Mouse (Mus musculus) T-helper 17 cell (primary cell): ENCODE measurements around the gene Mipol1.

Source experiments
- in situ Hi-C, 2 experiments: fragments of 300-600 bp; cut with MboI, MseI; formaldehyde crosslinking; loops; 1 replicate in 1 of 2; 2 replicates in 1 of 2; pipeline ENCODE4 v1.15.1; 2025; ENCODE audit warnings: high pct_unique_total_duplicates in 2 of 2

Gene Mipol1

DNA sequence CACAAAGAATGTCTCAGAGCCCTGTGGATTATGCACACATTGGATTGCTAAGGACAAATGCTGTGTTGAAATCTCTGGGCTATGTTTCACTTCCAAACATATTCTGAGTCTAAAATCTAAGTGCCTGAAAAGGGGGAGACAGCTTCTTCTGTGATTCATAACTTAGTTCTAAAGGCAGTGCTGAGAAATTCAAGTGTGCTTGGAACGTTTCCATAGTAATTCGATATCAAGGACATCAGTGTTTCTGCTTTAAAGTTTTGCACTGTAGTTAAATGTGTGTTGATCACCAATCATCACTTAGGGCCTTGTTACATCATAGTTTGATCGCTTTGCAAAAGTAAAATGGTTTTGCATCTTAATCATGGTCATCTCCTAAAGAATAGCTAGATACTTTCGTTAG, 279.5 kb downstream of the Mipol1 start:
- in situ Hi-C loops, result no loop called here

DNA sequence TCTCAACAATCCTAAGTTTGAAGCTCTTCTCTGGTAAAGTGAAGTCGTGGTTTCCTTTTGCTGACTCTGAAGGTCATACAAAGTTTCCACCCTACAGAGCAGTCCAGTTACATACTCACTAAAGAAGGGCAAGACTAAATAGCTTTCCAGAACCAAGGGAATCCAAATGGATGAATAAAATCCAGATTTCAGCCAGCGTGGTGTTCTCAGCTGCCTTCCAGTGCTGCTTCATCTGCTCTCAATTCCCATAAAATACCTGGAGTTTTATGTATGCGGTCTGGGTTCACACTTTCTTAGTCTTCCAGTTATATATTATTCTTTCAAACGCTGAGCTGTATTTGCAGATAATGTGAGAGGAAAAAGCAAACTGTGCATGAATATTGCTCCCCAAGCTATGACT, 280.9 kb downstream of the Mipol1 start:
- in situ Hi-C loops, result no loop called here

DNA sequence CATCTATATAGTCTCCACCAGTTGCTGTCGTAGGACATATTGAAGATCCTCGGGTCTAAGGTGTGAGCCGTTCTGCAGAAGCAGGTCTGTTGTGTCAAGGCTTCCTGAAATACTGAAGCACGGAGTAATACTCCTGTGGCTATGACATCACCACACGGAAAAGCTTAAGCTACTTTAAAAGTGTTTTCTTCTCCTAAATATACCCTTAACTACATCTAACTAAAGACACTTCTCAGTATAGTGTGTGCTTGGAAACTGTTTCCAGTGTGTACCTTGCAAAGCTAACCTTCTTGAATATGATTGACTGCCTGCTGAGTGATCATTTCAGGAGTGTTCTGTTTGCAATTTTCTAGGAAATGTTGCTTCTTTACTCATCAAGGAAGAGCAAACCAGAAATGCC, 281.3 kb downstream of the Mipol1 start:
- in situ Hi-C loops, result no loop called here

DNA sequence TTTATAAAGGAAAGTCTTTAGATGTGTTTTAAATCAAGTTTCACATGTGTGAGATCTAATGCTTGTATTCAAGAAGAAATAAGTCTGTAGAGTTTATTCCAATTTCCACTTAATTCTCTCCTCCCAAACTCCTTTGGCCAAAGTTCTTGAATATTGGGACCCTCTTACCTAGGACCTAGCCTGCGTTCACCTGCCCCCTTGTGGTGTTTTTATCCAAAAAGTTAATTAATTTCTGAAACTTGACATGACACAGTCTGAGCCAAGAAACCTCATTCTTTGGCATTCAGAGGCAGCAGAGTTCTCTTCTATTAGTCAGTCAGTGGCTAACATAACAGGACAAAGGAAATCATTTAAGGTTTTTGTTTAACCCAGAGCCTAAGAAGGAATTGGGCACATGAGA, 284.3 kb downstream of the Mipol1 start:
- in situ Hi-C loops, result no loop called here

DNA sequence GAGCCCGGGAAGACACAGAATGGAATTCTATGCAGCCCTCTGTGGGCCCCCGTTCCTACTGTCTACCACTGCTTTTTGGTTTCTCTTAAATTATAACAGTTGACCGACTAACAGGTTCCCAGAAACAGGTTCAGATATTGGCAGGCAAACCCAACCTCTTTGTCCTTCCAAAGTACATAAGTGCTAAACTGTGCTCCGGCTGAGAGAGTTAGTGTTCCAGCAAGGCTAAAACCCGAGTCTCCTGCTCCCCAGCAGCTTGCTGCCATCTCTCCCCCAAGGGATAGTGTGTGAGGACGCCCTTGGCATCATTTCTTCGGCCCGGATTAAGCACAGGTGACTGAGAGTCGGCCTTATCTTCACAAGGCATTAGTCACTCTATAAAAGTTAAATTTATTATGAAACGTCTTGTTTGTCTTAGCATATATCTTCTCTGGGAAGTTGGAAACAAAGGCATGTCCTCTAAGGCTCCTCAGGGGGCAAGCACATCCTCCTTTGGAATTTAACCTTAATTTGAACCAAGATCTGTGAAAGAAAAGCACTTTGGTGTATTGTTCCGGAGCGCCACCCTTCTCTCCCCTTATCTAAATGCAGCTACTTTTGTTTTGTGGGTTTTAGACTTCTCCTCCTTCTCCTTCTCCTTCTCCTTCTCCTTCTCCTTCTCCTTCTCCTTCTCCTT, 285.6 kb downstream of the Mipol1 start:
- in situ Hi-C loops, result no loop called here

DNA sequence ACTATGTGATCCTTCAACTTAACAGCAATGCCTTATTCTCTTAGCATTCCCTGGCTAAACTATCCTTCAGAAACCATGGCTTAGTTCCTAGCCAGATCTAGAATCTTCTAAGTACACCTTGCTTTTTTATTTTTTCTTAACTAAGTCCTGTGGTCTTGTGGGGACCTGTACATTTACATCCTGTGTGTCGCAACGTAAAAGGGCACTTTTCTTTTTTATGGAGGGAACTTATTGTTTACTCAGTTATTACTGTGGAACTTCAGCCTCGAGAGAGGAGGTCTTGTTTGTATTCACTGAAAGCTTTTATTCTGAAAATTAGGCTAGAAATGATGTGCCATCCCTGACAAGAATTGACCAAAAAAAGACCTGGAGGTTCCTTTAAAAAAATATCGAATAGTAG, 298.1 kb downstream of the Mipol1 start:
- in situ Hi-C loops, result loop anchor here (25.0 kb wide), 3 partner anchors 266 to 1684 kb away; partner anchors contain the start of genes Fbxo33 (in 2 of the 2) and Pax9 (in 1 of the 2)

DNA sequence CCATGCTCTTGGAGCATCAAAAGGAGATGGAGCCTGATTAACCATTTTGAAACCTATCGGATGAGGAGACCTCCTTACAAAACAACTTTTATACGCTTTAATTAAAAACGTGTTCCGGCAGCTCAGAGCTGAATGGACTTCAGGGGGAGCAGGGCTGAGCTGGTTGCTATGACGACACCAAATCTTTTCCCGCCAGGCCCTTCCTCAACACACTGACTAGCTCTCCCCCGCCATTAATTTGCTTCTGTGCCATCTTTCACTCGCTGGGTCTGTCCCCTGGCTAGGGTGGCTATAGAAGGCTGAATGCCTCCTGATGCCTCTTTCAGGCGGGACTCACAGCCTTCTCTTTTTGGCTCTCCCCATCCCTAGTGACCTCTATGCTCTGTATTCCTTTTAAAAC, 300.2 kb downstream of the Mipol1 start:
- in situ Hi-C loops, result loop anchor here (10.0 to 25.0 kb wide), 4 partner anchors 246 to 1682 kb away; partner anchors contain the start of genes Fbxo33 (in 2 of the 2) and Pax9 (in 1 of the 2)

DNA sequence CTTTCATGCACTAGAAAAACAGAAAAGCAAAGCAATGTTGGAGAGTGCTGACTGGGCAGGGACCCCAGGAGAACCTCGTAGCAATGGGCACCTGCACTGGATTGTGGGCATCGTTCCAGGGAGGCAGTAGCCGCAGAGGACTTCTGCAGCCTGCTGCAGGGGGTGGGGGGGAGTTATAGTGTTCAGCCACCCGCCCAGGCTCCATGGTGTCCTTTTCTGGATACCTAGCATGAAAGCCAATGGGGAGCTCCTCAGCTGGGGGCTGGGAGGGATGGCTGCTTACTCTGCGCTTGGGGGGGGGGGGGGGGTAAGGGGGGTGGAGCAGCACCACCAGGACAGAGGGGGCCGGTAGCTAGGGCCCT, 304.3 kb downstream of the Mipol1 start:
- in situ Hi-C loops, result loop anchor here (10.0 to 25.0 kb wide), 4 partner anchors 250 to 1678 kb away; partner anchors contain the start of genes Fbxo33 (in 2 of the 2) and Pax9 (in 1 of the 2)

DNA sequence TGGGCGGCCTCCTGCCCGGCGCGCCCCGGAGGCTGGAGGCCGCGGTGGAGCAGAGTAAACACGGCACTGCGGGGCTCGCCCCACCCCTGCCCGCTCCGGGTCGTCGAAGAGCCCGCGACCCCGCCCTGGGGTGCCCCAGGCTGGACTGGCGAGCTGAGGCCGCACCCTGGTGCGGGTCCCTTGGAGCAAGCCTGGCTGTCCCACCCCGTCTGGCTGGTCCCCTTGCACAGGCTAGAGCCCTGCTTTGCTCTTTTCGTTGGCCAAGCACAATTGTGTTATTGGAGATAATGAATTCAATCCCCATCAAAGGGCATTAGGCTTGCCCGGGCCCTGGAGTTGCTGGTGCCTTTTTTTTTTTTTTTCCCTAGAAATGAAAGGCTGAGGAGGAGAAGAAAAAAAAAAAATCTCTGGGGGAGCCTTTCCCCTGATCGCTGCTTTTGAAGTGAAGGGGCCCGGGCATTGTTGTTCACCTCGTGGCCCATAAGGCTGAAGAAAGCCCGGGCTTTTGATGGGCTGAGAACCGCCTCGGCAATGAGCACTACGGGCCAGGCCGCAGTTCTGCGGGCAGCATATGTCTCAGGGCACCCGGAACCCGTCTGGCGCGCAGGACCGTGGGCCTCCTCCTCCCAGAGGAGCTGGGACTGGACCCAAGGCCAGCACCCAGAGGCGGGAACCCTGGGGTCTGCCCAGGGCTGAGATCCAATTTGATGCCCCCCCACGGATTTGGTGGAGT, 304.8 kb downstream of the Mipol1 start:
- in situ Hi-C loops, result loop anchor here (10.0 to 25.0 kb wide), 4 partner anchors 250 to 1677 kb away; partner anchors contain the start of genes Fbxo33 (in 2 of the 2) and Pax9 (in 1 of the 2)

DNA sequence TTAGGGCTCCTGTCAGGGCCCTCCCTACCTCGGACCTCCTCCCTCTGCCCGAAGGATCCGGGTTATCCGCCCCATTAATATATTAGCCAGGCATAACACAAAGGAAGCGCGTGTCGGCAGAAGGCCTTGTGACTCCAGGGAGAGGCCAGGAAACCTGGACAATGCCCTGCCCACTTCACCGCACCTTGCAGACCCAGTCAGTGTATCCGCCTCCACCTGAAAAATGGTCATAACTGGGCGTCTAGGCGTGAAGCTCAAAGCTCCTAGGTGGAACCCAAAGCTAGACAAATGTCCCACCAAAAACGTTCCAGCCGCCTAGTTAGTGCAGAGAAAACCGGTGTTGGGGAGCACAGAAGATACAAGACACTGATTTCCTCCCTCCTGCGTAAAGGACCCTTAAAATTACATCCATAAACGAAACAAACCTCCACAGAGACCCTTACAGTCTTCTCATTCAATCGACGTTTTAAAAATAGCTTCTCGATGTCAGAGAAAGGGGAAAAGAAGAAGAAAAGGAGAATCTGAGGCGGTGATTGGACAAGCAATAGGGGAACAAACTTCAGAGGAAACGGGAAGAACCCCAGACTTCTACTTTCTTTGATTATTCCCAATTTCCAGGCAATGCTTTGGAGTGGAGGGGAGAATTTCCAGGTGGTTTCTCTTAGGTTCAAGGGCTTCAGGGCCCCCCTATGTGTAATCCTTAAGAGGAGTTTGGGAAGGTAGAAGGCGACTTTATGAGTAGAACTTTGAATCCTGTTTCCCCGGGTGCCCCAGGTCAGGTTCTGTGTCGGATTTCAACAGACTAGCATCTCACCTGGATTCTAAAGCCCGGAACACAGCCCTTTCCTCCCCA, 306.1 kb downstream of the Mipol1 start:
- in situ Hi-C loops, result loop anchor here (10.0 to 25.0 kb wide), 4 partner anchors 251 to 1676 kb away; partner anchors contain the start of genes Fbxo33 (in 2 of the 2) and Pax9 (in 1 of the 2)

DNA sequence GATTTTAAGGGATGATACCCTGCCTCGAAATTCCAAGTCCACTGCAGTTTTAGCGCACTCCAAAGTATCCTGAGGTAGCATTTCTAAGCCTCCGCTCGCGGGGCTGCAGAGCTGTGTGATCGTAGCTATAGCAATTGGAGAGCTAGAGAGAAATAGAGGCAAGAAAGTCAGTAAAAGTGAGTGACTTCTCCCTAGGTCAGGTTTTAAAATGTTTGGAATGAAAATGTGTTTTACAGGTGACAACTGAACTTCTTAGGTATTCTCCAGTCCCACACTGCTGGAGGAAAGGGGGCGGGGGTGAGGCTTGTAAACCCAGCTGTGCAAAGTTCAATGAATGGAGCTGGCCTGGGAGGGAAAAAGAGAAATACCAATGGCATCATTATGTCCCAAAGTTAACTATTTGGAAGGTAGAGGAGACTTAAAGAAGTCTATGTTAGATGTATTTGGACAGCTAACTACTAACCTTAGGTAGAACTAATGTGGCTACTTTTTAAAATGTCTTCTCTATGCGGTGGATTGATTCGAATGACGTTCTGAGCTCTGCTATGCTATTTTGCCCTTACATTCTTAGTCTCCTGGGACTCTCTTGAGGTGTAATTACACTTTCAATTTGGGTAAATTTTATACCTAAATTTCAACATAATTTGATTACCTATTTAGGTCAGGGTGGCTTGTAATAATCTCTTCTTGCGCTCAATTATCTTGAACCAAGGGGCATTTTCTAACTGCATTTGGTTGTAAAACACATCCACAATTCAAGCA, 306.9 kb downstream of the Mipol1 start:
- in situ Hi-C loops, result loop anchor here (10.0 to 25.0 kb wide), 4 partner anchors 252 to 1675 kb away; partner anchors contain the start of genes Fbxo33 (in 2 of the 2) and Pax9 (in 1 of the 2)

DNA sequence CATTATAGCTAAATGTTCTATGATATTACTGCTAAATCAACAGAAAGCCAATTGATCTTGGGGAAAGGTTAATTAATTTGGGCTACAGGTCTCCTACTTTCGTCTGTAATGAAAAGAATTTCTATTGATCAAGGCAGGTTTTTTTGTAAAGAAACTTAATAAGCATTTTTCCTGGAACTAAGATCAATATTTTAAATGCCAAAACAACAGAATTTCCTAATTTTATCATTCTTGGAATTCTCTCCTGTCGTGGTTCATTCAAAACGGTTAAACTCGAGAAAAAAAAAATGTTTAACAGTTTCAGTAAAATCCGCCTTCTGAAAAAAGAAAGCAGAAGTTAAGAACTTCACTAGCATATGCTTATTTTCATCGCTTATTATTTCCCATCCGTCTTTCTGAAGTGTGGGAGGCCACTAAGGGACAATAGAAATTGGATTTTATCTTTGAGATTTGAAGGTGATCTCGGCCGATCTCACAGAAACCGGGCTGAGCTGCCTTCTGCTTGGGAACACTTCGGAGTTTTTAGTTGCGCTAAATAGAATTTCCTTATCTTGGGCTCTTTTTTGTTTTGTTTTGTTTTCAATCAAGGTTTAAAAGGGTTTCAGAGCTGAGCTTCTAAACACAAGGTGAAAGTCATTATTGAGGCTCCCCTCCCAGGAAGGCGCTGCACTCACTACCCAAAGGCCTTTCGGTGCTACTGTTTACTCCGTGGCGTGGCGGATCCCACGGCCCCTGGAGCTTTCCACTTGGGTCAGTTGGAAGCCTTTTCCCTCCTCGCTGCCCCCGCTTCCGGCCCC, 307.8 kb downstream of the Mipol1 start:
- in situ Hi-C loops, result loop anchor here (10.0 to 25.0 kb wide), 4 partner anchors 253 to 1674 kb away; partner anchors contain the start of genes Fbxo33 (in 2 of the 2) and Pax9 (in 1 of the 2)

DNA sequence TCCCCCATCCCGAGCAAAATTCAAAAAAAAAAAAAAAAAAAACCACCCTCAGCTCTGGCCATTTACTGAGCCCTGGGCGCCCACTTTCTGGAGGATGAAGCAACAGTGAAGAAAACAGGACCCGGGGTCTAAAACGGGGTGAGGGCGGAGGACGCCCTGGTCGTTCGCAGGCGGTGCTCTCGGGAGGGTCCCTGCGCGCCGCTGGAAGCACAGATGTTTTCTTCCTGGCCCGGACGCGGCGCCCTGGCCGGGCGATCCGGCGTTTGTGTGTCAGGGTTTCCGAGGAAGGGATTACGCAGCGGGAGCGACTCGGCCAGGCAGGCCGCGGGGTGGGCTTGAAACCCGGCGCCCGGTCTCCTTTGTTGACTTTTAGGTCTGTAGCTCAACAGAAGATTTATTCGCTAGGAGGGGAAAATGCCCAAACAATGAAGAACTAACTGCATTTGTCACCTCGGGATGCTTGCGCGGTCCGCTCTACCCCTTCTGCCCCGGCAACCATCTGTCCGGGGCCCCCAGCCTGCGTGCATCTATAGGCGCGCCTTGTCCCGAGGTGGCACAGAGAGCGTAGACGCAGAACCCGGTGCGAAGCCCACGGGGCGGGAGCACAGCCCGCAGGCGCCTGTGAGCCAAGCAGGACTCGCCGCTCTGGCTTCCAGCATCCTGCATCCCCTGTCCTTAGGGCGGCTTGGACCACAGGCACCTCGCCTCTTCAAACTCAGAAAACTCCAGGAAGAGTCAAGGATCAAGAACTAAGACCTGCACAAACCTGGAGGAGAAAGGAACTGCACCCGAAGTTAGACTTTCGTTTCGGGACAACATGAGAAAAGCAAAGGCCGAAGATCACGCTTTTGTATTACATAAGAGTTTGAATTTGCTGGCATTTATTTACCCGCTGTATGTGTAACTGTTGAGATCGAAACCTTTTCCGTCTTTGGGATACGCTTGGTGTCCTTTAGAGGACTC, 308.6 kb downstream of the Mipol1 start:
- in situ Hi-C loops, result loop anchor here (10.0 to 25.0 kb wide), 4 partner anchors 254 to 1673 kb away; partner anchors contain the start of genes Fbxo33 (in 2 of the 2) and Pax9 (in 1 of the 2)

DNA sequence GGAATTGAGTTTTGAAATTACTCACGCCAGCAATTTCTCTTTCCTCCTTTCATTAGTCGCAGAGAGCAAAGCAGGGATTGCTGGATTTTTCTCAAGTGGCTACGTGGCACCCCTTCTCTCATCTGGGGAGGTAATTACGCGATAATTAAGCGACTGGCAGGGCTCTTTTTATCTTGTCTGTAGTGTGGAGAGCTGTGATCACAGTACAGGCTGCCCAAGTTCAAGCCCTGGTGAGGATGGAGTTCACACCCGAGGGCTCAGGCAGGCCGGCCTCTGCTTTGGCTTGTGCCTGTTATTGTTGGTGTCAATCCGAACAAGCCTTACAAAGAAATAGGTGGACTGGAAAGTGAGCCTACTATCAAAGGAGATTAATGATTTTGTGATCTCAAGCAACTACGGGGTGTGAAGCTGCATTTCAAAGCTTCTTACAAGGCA, 309.3 kb downstream of the Mipol1 start:
- in situ Hi-C loops, result loop anchor here (10.0 to 25.0 kb wide), 4 partner anchors 255 to 1673 kb away; partner anchors contain the start of genes Fbxo33 (in 2 of the 2) and Pax9 (in 1 of the 2)

DNA sequence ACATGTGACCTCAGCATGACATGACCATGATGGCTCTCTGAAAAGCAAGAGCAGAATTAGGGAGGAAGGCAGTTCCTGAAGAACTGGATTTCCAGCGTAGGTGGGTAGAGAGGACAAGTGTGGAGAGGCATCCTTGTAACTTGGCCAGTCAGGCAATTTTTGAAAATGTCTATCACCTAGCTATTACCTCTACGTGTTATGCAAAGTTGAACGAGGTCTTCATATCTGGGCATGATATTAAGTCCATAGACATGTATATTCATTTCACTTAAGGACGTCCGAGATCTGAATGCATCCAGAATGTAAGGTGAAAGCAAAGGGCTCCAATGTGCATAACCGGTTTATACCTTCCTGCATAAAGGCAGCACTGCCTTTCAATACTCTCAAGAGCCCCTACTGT, 310.9 kb downstream of the Mipol1 start:
- in situ Hi-C loops, result loop anchor here (5.0 to 25.0 kb wide), 4 partner anchors 279 to 1671 kb away; partner anchors contain the start of genes Fbxo33 (in 2 of the 2) and Pax9 (in 2 of the 2)

DNA sequence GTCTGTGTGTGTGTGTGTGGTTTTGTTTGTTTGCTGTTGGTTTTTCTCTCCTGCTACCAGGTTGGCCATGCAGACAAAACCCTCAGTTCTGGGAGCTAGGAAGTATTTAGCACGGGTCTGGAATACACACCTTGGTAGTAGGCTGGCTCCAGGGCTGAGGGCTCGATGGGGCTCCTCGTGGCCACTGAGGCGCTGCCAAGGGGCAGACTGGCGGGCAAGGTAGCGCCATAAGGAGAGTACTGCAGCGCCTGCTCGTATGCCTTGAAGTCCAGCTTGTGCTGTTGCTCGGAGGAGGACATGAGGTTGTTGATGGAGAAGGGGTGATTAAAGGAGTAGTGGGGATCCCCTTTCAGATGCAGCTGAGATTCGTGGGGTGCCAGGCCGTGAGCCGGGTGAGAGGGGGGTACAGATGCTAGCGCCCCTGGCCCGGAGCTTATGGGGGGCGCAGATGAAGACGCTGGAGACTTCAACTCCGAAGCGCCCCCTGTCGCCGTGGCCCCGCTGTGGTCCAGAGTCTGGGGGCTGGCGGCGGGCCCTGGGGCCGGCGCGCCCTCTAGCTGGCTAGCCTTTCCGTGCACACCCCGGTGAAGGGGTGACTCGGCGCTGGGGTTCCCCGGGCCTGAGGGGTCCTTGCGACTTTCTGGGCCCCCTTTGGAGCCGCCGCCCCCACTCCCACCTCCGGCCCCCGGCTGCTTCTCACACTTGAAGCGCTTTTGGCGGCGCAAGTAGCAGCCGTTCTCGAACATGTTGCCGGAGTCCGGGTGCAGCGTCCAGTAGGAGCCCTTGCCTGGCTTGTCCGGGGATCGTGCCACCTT, 311.9 kb downstream of the Mipol1 start:
- in situ Hi-C loops, result loop anchor here (5.0 to 25.0 kb wide), 4 partner anchors 280 to 1670 kb away; partner anchors contain the start of genes Fbxo33 (in 2 of the 2) and Pax9 (in 2 of the 2)
